Mouse (Mus musculus) thymus, postnatal 25 days (tissue): ENCODE results near the gene Metap2.
"Not testable (repeated sequence)": the region's sequence is repeated elsewhere in the genome, so short reads cannot be mapped to it uniquely, and the experiment has no call there.

ENCODE experiments used
- DNase-seq: peaks from one replicate; pipeline ENCODE4 v3.0.0; 2022

Gene Metap2

DNA sequence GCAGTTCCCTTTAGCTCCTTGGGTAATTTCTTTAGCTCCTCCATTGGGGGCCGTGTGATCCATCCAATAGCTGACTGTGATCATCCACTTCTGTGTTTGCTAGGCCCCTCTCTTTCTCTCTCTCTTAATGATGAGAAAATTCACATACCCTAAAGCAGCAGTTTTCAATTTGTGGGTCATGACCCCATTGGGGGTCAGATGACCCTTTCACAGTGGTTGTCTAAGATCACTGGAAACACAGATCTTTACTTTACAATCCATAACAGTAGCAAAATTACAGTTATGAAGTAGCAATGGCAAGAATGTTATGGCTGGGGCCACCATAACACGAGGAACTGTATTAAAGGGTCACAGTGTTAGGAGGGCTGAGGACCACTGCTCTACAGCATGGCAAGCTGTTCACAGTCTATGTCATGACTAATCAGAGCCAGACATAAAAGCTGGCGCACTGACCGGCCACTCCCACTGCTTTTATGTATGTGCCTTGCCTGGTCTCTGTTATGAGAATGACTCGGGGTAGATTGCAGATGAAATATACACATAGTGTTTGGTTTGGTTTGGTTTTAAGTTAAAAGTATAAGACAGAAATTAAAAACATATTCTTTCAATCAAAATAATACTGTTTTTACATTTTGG, 13.0 kb upstream of the Metap2 start:
- no peak for DNase-seq

DNA sequence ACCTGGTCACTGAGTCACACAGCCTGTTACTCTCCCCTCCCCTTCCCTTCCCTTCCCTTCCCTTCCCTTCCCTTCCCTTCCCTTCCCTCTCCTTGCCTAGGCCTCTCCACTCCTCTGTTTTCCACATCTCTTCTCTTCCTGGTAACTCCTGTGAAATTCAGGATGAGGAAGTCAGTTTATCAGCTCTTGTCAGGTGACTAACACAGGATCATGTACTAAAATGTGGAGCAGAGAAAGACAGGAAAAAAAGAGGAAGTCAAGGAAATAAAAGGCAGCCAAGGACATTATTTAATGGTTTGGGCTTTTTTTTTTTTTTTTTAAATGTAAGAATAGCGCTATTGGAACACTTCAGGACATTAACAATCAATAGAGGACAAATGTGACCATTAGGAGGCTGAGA, 12.1 kb upstream of the Metap2 start:
- no peak for DNase-seq

DNA sequence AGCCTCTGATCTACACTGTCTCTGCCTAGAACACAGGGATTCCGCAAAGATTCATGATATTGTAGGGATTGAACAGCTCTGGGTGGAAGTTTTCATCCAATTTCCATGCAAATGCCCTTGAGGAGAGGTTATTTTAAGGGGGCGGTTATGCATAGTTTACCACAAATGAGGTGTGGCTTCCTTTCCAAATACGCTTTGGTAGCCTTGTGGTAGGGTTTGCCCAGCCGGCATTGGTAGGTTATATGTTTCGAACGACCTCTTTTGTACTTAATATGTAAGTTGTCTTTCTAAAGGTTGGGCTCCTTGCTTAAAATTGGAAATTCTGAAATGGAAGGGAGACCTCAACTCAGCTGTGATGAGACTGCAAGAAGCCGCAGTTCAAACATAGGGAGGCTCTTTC, 11.6 kb upstream of the Metap2 start:
- DNase-seq = no peak

DNA sequence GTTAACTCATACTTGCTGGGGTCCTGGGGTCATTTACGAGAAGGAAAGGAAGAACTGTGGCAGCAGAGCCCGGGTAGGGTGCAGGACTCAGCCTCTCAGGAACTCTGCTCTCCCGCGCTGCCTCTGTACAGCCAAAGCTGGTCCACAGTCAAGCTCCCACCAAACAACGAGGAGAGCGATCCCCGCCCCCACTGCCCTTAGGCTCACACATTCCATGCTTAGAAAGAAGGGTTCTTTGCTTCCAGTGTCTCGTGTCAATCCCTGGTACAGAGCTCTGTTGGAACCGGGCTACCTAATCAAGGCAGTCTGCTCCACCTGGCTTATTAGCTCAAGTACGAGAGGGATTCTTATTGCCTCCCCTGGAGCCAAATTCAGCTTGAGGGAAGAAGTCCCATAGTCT, 10.5 kb upstream of the Metap2 start:
- no peak for DNase-seq

DNA sequence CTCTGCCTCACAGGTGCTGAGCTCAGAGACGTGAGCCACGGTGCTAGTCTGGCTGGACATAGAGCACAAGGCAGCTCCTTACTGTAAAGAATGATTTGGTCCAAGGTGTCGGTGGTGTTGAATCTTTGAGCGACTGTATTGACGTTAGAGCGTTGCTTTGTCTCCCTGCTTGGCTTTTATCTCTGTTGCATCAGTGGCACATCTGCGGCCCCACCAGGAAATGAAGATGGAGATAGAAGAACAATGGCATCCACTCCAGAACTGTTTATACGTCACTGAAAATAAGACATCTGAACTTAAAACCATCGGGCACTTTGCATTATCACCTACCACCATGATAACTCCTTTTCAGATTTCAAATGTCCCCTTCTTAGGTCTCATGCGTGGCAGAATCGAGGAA, 3.0 kb upstream of the Metap2 start:
- no peak for DNase-seq

DNA sequence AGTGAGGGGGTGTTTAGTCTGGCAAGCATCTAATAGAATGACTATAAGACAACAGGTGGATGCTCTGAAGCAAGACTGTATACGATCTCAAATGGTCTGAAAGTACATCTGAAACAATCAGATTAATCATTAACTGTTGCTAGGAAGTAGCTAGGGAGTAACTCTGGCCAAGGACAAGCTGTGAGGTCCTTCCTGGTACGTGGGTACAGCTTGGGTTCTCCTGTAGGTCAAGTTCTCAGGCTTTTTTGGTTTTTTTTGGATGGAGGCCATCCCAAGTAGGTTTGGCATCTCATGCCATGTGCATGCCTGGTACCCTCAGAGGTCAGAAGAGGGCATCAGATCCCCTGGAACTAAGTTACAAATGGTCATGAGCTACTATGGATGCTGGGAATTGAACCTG, 2.4 kb upstream of the Metap2 start:
- no peak for DNase-seq

DNA sequence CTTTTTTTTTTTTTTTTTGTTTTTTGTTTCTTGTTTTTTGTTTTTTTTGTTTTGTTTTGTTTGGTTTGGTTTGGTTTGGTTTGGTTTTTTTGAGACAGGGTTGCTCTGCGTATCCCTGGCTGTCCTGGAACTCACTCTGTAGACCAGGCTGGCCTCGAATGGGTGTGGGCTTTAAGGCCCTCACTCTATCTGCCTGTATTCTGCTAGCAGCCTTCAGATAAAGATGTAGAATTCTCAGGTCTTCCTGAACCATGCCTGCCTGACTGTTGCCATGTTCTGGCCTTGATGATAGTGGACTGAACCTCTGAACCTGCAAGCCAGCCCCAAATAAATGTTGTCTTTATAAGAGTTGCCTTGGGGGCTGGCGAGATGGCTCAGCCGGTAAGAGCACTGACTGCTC, 4.3 kb downstream of the Metap2 start:
- no peak for DNase-seq

DNA sequence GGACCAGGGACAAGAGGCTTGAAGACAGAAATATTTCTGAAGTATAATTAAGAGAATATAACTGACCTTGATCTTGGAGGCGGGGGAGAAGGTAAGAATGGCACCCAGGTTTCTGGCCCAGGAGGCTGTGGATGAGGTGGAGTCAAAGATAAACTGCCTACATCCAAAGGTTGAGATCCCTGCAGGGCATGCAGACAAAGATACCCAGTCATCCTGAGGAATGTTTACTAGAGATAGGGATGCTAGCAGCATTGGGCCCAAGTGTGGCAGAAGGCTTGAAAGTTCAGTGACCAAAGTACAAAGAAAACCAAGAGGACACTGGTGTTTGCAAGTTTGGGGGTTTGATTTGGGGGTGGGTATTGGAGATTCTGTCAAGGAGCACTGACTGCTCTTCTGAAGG, 5.9 kb downstream of the Metap2 start:
- no peak for DNase-seq

DNA sequence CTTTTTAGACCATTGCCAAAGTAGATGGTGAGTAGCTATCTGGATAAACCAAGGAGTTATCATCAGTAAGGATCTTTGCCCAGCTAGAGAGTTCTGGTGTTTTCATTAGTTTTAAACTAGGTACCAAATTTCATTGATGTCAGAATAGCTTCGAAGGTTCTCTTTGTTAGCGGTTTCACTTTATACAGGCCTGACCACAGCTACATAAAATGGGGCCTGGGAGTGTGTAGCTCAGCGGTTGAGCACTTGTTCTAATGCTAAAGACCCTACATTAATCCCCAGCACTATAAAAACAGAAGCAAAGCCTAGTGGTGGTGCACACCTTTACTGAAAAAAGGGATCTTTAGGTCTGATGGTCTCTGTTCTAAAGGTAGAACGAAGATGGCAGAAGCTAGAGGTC, 6.3 kb downstream of the Metap2 start:
- DNase-seq = no peak

DNA sequence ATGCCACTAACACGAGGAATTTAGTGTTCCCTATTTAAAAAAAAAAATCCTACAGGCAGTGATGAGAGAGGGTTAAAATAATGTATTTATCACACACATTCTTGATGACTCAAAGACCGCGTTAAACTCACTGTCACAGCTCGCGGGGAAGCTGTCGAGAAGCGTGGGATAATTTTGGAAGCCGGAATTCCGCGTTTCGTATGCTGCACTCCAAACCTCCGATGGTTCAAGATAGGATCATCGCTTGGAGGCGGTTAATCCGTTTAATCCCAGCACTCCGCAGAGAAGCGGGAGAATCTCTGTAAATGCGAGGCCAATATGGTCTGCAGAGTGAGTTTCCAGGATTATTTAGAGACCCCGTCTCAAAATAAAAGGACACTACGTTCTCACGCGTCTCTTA, 6.9 kb downstream of the Metap2 start:
- DNase-seq = no peak

DNA sequence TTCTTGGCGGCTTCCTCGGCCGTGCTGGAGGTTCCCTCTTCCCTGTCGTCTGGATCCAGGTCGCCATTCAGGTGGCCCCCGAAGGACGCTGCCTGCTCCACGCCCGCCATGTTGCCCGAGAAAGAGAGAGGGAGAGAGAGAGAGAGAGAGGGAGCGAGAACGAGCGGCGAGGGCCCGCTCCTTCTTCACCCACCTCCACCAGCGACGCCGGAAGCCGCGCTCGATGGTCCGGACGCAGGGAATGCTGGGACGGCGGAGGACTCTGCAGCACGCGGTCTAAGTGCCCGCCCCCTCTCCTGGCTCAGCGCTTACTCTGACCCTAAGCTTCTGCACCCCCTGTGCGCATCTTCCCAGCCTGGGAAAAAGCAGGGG, 7.3 kb downstream of the Metap2 start:
- DNase-seq = peak; percentile 88

DNA sequence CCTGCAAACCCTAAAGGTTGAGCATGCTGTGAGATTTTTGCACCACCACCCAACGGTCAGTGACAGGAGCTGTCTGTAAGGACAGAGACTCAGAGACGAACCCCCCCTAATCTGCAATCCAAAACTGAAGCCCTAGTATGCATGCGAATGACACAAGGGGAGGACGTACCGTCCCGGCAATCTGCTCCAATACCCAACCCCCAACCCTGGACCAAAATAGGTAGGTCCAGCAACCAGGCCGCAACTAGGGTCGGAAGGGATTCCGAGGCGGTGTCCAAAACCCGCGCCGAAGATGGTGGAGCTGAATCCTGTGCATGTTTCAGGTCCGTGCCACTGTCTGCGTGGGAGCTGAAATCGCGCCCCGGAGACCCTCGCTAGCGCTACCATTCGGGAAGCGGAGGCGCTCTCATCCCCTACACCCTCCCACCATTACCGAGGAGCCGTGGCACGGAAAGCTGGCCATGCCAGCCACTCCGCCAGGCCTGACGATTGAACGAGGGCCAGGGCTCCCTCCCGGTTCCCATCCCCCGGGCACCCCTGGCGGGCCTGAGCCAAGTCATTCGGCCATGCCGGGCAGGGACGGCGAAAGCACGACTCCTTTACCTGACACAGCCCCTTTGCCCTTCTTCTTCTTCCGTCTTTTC, 7.8 kb downstream of the Metap2 start:
- no peak for DNase-seq

DNA sequence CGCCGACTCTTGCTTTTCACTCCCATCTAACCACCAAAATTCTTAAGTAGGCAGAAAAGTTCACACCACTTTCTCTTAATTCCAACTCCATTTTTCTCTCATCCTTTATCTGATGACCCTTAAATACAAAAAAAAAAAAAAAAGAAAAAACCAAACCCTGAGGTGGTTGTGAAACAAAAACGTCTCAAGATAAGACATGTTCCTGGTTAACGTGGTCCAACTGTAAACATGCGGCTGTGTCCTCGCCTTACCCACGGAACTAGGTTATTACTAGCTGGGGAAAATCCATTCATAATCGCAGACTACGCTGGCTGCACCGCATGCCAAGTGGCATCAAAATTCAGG, 8.3 kb downstream of the Metap2 start:
- no peak for DNase-seq

DNA sequence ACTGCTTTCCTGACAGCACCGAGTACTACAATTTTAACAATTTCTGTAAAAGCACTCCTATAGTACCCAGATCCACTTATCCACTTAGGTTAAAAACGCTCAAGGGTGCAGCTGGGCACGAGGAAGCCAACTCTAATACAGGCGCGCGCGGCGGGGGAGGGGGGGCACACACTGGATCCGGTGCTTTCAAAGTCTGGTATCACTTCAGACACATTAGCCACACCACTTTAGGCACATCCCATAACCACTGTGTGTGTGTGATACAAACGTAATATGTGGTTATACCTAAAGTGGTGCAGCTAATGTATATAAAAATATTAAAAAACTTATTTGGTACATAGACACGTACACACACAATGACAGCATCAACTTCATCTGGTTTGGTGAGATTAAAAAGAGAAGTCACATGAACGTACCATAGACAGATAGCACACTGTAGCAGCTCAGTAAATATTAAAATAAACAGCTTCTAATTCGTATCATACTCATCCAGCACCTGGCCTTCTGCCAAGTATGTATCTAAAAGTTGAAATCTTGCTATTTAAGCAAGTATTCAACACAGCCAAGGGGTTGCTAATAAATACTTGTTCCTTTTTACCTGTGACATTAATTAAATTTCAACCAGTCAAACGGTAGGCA, 10.9 kb downstream of the Metap2 start:
- DNase-seq = no peak

DNA sequence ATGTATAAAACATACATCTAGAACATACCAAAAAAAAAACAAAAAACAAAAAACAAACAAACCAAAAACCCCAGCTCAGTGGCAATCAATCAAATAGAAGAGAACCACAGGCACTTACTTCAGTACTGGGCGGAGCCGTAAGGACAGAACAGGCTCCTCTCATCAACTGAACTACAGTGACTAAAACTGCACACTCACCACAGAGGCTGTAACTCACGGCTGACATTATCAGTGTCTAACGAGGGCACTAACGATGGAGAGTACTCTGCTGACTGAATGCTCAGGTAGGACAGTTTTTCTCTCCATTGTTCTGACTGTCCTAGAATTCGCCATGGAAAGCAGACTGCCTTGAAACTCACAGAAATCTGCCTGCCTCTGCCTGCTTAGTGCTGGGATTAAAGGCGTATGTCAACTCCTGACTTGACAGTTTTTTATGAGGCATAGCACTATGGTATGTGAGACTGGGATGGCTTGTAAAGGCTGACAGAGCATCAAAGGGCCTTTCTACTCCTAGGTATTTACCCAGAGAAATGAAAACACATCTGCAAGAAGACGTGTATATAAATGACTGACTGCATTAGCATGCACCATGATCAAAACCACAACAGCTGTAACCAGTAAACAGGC, 14.0 kb downstream of the Metap2 start:
- no peak for DNase-seq

DNA sequence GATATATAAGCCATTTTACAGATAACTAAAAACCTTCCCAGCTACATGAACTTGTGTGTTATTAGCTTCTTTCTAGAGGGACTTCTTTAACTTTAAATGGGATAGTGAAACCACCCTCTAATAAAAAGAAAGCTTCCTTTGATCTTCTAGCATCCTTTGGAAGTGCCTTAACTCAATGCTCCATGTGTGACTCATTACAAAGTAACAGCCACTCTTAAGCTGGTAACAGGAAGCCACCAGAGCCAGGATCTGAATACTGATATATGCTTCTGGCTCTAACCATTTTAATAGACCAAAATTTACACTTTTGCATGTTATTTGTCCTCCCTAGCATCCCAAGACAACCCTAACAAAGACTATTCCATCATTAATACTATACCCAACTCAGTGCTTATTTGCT, 15.0 kb downstream of the Metap2 start:
- no peak for DNase-seq

DNA sequence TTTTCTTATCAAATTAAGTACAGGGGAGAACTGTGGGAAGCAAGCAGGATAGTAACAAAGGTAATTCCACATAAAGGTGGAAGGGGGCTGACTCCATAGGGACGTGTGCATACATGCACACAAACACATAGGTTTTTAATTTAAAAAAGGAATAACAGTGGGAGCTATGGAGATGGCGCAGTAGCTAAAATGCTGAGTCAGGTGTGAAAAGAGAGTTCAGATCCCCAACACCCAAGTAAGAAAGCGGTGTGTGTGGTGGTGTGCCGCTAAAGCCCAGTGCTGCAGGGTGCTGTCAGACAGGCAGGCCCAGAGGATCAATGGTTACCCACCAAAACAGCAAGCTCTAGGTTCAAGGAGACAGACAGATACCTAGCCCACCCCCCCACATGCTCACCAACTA, 18.2 kb downstream of the Metap2 start:
- DNase-seq = no peak

DNA sequence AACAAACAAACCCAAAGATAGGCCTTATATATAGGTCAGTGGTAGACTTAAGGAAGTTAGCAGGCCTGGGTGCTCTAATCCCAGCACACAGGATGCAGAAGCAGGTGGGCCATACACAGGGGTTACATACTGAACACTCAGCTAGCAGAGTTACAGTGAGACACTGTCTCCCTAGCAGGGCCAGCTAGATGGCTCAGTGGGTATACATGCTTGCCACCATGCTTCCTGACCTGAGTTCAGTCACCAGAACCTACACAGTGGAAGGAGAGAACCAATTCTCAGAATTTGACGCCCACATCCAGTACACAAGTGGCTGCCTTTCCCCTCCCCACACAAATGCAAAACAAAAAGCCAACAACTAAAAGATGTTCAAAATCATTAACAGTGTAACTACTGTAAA, 20.1 kb downstream of the Metap2 start:
- peak; percentile 7 for DNase-seq

DNA sequence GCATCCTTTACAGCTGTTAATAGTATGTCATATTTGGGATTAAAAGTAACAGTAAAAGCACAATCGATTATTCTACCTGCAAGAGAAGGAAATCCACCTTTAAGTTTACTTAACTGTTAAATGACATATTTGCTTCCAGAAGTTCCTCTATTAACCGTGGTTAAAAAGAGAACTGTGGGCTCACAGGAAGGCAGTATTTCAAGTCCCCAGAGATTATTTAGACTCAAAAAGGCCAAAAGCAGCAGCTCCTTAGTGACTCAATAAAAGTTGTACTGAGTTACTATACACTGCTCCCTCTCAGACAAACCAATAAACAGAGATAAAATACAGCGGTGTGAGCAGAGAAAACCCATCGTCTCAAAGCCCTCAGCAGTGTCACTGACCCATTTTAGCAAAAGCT, 28.0 kb downstream of the Metap2 start:
- no peak for DNase-seq

DNA sequence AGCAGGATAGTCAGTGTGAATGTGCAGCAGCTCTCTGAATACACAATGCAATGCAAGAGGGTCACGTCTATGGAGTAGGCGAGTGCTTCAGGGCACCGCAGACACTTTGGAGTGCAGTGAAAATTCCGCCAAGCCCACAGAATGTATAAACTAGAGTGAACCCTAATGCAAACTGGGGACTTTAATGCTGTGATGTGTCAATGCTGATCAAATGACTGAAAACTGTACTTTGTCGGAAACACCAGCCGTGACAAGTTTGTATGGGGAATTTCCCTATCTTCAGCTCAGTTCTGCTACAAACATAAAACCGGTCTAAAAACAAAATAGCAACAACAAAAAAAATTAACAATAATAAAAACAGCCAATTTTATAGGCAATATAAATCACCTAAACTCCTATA, 28.5 kb downstream of the Metap2 start:
- no peak for DNase-seq

DNA sequence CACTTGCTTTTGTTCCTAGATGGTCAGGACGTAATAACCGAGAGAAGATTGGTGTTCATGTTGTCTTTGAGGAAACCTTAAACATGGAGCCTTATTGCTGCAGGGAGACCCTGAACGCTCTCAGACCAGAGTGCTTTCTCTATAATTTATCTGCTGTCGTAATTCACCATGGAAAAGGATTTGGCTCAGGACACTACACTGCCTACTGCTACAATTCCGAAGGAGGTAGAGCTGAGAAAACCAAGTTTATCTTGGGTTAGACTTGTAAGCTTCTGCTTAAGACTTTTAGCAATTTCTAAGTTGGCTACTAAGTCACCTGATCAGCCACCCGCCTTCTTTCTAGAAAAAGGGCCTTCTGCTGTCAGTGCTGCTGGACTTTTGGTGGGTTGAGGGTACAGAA, 40.8 kb downstream of the Metap2 start:
- DNase-seq = no peak

DNA sequence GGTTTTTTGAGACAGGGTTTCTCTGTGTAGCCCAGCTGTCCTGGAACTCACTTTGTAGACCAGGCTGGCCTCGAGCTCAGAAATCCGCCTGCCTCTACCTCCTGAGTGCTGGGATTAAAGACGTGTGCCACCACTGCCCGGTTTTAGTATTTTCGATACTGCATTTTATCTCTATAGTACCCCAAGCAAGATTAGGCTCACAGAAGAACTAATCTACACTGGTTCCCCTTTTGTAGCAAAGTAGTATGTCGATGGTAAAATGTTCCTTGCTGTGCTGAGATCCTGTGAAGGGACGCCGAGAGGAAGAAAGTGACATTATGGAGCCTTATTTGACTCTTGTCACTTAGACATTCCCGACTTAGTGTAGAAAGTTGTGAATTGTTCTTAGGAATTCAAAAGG, 41.8 kb downstream of the Metap2 start:
- DNase-seq = no peak

DNA sequence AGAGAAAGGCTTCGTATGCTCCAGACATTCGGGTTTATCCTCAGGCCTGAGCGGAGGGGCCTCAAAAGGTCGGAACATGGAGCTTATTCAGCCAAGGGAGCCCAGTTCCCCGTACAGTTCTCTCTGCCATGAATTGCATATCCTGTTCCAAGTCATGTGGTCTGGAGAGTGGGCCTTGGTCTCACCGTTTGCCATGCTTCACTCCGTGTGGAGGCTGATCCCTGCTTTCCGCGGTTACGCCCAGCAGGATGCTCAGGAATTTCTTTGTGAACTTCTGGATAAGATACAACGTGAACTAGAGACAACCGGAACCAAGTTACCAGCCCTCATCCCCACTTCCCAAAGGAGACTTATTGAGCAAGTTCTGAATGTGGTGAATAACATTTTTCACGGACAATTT, 50.2 kb downstream of the Metap2 start:
- no peak for DNase-seq

DNA sequence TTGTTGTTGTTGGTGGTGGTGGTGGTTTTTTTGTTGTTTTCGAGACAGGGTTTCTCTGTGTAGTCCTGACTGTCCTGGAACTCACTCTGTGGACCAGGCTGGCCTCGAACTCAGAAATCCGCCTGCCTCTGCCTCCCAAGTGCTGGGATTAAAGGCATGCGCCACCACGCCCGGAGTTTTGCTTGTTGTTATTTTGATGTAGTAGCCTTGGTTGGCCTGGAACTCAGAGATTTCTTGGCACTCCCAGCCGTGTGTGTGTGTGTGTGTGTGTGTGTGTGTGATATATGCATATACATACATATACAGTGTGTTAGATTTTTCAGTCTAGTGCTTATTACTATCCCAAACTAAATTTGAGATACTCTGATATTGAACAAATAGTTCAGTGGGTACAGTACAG, 61.8 kb downstream of the Metap2 start:
- DNase-seq = not testable (repeated sequence)

DNA sequence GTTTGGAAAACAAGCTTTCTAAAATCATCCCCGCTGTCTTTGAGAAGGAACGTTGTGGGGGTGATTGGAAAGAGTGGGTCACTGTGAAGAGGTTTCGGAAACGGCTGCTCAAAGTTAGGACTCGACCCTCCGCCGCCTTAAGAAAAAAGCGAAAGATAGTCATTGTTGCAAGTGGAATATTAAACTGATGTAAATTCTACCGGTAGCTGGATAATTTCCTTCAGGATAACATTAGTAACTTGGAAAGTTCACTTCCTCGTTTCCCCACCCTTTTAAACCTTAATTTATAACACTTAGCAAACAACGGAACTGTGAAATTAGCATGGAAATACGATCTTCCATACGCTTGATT, 62.5 kb downstream of the Metap2 start:
- DNase-seq = no peak
